Mouse (Mus musculus) heart, embryonic 10.5 days (tissue): ENCODE measurements around the gene Nup210l. TPM values are rescaled to one million over a fixed set of nuclear protein-coding genes. Genes with fewer than 3 reads are reported as not detected.
"Not testable (repeated sequence)": the region's sequence is repeated elsewhere in the genome, so short reads cannot be mapped to it uniquely, and the experiment has no call there.

Source experiments
- DNase-seq: peaks from one replicate; pipeline ENCODE4 v3.0.0-alpha.2; 2017; ENCODE audit warnings: low spot score
- H3K27ac ChIP-seq: fragments of 300-500 bp; sonication (generic); 2 replicates; pipeline ENCODE4 v1.5.1; 2016; ENCODE audit warnings: mild to moderate bottlenecking
- H3K27me3 ChIP-seq: fragments of 300-500 bp; sonication (generic); 2 replicates; pipeline ENCODE4 v1.6.1; 2016; ENCODE audit warnings: mild to moderate bottlenecking; ENCODE audit not compliant: poor library complexity, insufficient read depth, severe bottlenecking
- H3K36me3 ChIP-seq: fragments of 300-500 bp; sonication (generic); 2 replicates; pipeline ENCODE4 v1.6.1; 2016; ENCODE audit warnings: mild to moderate bottlenecking, moderate library complexity
- H3K4me1 ChIP-seq: fragments of 300-500 bp; sonication (generic); 2 replicates; pipeline ENCODE4 v1.6.1; 2016; ENCODE audit warnings: mild to moderate bottlenecking
- H3K4me3 ChIP-seq: fragments of 300-500 bp; sonication (generic); 2 replicates; pipeline ENCODE4 v1.5.1; 2016; ENCODE audit warnings: mild to moderate bottlenecking, moderate library complexity
- H3K9me3 ChIP-seq: fragments of 300-500 bp; sonication (generic); 2 replicates; pipeline ENCODE4 v1.6.1; 2016; ENCODE audit warnings: mild to moderate bottlenecking, moderate library complexity
- WGBS: fragments of 180-500 bp; shearing (Covaris S2); methylation state at CpG from one replicate; pipeline ENCODE4 v1.1.7; 2016; 5-methylcytosine and 5-hydroxymethylcytosine counted together
- polyA plus RNA-seq: library from polyadenylated mRNA; unstranded; fragments of >200 nt; fragmentation: Nextera tagmentation; extraction: Ambion mirVana; gene quantifications from 2 replicates; pipeline ENCODE4 v1.2.1, GENCODE M21; 2016

The Nup210l gene
- polyA plus RNA-seq, 1 experiment from 2014 or later = 0.46 TPM

- DNase-seq = no peak
- Histone ChIP-seq H3K27me3 (no peaks in the 10 kb centered on the region), H3K4me1 (no peaks in the 10 kb centered on the region), H3K9me3 (no peaks in the 10 kb centered on the region), H3K27ac (no peak overlapping the region), H3K36me3 (peaks cover 39% of the 10 kb centered on the region), H3K4me3 (no peak overlapping the region)
- 86% methylated on average over 2 of the region's 2 CpGs for WGBS
These were observed 756 bp upstream of the Nup210l start for GRCm38 (mm10) chr3:90103176-90103575.

- WGBS = 32% methylated on average over 2 of the region's 2 CpGs
- DNase-seq = no peak
- peak overlapping the region; percentile 30; the same call in 1 of the 2 replicates for H3K27ac ChIP-seq
- no peaks in the 10 kb centered on the region for H3K4me1 ChIP-seq
- H3K27me3 ChIP-seq = no peaks in the 10 kb centered on the region
- H3K9me3 ChIP-seq = no peaks in the 10 kb centered on the region
- H3K4me3 ChIP-seq = no peak overlapping the region
- no peaks in the 10 kb centered on the region for H3K36me3 ChIP-seq
These were observed 7.8 kb downstream of the Nup210l start for GRCm38 (mm10) chr3:90111706-90112105.

DNA sequence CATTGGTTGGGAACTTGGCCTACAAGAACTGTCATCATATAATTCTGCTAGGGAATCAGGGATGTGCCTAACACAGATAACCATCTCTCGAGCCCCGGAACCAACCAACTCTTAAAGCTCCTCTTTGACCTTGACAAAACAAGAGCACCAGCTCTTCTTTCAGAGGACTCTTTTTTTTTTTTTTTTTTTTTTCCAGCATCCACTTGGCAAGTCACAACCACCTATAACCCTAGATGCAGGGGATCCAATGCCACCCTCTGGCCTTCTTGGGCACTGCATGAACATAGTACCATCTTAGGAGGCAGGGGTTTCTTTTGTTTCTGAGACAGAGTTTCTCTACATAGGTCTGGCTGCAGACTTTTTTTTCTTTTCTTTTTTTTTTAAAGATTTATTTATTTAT, 10.4 kb downstream of the Nup210l start:
- Histone ChIP-seq H3K27ac (no peak overlapping the region), H3K4me1 (no peaks in the 10 kb centered on the region), H3K36me3 (no peaks in the 10 kb centered on the region), H3K9me3 (no peaks in the 10 kb centered on the region), H3K4me3 (no peak overlapping the region), H3K27me3 (no peaks in the 10 kb centered on the region)
- WGBS = 69% methylated on average over 2 of the region's 2 CpGs
- DNase-seq = no peak

- WGBS = 77% methylated on average over 3 of the region's 3 CpGs
- no peaks in the 10 kb centered on the region for H3K9me3 ChIP-seq
- no peak for DNase-seq
- H3K36me3 ChIP-seq = no peaks in the 10 kb centered on the region
- no peak overlapping the region for H3K27ac ChIP-seq
- no peaks in the 10 kb centered on the region for H3K4me1 ChIP-seq
- H3K27me3 ChIP-seq = no peaks in the 10 kb centered on the region
- no peak overlapping the region for H3K4me3 ChIP-seq
These were observed 11.6 kb downstream of the Nup210l start for GRCm38 (mm10) chr3:90115526-90115925.

- H3K9me3 ChIP-seq = no peaks in the 10 kb centered on the region
- DNase-seq = no peak
- no peaks in the 10 kb centered on the region for H3K27me3 ChIP-seq
- no peak overlapping the region for H3K4me3 ChIP-seq
- 87% methylated on average over 13 of the region's 13 CpGs for WGBS
- H3K27ac ChIP-seq = no peak overlapping the region
- no peaks in the 10 kb centered on the region for H3K4me1 ChIP-seq
- H3K36me3 ChIP-seq = no peaks in the 10 kb centered on the region
These were observed 14.3 kb downstream of the Nup210l start for GRCm38 (mm10) chr3:90118132-90118790.

DNA sequence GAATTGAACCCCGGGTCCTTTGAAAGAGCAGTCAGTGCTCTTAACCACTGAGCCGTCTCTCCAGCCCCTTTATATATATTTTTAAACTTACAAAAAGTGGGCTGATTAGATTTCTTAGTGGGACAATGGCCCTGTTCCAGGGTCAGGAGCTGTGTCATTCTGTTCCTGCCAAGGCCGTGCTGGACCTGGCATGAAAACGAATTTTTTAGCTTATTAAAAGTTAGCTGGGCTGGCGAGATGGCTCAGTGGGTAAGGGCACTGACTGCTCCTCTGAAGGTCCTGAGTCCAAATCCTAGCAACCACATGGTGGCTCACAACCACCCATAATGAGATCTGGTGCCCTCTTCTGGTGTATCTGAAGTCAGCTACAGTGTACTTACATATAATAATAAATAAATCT, 18.1 kb downstream of the Nup210l start:
- 74% methylated on average over 5 of the region's 5 CpGs for WGBS

DNA sequence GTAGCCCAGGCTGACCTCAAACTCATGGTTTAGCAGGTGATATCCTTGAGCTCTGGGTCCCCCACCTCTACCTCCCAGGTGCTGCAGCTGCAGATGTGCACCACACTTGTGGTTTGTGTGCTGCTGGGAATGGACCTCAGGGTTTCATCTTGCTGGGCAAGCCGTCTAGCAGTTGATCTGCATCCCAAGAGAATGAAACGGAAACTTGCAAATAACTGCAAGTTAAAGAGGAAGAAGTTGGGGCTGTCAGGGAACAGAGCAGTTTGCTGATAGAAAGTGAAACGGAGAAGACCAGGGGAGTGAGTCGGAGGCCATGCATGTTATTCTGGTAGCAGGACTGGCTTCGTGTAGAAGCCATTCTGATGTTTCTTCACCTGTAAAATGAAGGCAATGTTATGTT, 21.8 kb downstream of the Nup210l start:
- Histone ChIP-seq H3K36me3 (0 out of 2 replicates have a peak, but pooled peaks cover 3% of the 10 kb centered on the region), H3K9me3 (no peaks in the 10 kb centered on the region), H3K27ac (no peak overlapping the region), H3K4me1 (no peaks in the 10 kb centered on the region), H3K27me3 (no peaks in the 10 kb centered on the region), H3K4me3 (no peak overlapping the region)
- 71% methylated on average over 5 of the region's 5 CpGs for WGBS
- DNase-seq = no peak

More for the DNA sequence above, 18.1 kb downstream of the Nup210l start:
- not testable (repeated sequence) for H3K4me3 ChIP-seq, H3K27me3 ChIP-seq, H3K27ac ChIP-seq, H3K9me3 ChIP-seq, H3K36me3 ChIP-seq, DNase-seq, H3K4me1 ChIP-seq

DNA sequence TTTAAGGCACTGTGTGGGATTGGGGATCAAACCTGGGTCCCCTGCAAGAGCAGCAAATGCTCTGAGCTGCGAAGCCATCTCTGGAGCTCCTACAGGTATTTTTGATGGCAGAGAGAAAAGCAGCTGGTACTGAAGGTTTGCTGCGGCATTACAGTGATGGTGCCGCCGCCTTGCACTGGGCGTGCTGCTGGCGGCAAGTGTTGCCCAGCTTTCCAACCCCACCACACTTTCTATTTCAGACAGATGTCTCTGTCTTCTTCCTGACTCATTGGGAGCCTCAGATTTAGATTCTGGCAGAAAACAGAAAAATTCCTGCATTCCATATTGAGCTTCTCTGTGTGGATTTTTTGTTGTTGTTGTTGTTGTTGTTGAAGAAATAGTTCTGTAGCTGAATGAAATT, 23.9 kb downstream of the Nup210l start:
- no peak for DNase-seq
- H3K4me3 ChIP-seq = no peak overlapping the region
- H3K27ac ChIP-seq = no peak overlapping the region
- no peaks in the 10 kb centered on the region for H3K9me3 ChIP-seq
- no peaks in the 10 kb centered on the region for H3K27me3 ChIP-seq
- H3K36me3 ChIP-seq = 0 out of 2 replicates have a peak, but pooled peaks cover 3% of the 10 kb centered on the region
- peaks cover 3% of the 10 kb centered on the region; the same call in 1 of the 2 replicates for H3K4me1 ChIP-seq
- 84% methylated on average over 6 of the region's 6 CpGs for WGBS

GRCm38 (mm10) chr3:90132745-90133144, 28.8 kb downstream of the Nup210l start:
- 78% methylated on average over 3 of the region's 3 CpGs for WGBS
- H3K4me3 ChIP-seq = no peak overlapping the region
- H3K4me1 ChIP-seq = peaks cover 3% of the 10 kb centered on the region; the same call in 1 of the 2 replicates
- no peak for DNase-seq
- no peaks in the 10 kb centered on the region for H3K9me3 ChIP-seq
- no peaks in the 10 kb centered on the region for H3K36me3 ChIP-seq
- H3K27me3 ChIP-seq = no peaks in the 10 kb centered on the region
- H3K27ac ChIP-seq = no peak overlapping the region

- no peaks in the 10 kb centered on the region for H3K36me3 ChIP-seq
- H3K9me3 ChIP-seq = no peaks in the 10 kb centered on the region
- 85% methylated on average over 1 of the region's 1 CpGs for WGBS
- H3K27ac ChIP-seq = no peak overlapping the region
- no peaks in the 10 kb centered on the region for H3K27me3 ChIP-seq
- peaks cover 3% of the 10 kb centered on the region; the same call in 1 of the 2 replicates for H3K4me1 ChIP-seq
- no peak for DNase-seq
- H3K4me3 ChIP-seq = no peak overlapping the region
These were observed 29.4 kb downstream of the Nup210l start for GRCm38 (mm10) chr3:90133331-90133730.

DNA sequence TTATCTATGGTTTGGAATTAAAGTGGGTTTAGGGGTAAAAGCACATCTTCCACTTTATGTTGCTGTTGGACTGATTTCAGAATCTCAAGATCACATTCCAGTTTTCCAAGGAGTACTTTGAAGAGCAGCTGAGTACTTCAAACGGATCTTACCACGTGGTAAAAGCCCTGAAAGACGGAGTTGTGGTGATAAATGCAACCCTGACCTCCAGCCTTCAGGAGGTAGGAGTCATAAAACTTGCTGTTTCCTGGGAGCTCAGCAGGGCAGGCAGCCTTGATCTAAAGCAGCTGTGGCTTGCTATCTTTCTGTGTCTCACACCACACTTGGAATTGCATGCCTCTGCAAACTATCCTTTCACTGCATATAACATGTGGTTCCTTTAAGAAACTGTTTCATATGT, 30.6 kb downstream of the Nup210l start:
- Histone ChIP-seq H3K27ac (no peak overlapping the region), H3K9me3 (no peaks in the 10 kb centered on the region), H3K27me3 (no peaks in the 10 kb centered on the region), H3K36me3 (no peaks in the 10 kb centered on the region), H3K4me3 (no peak overlapping the region), H3K4me1 (peaks cover 3% of the 10 kb centered on the region; the same call in 1 of the 2 replicates)
- no peak for DNase-seq
- 45% methylated on average over 3 of the region's 3 CpGs for WGBS

- DNase-seq = no peak
- H3K9me3 ChIP-seq = no peaks in the 10 kb centered on the region
- H3K36me3 ChIP-seq = no peaks in the 10 kb centered on the region
- H3K27me3 ChIP-seq = no peaks in the 10 kb centered on the region
- H3K4me3 ChIP-seq = no peak overlapping the region
- WGBS = 84% methylated on average over 5 of the region's 5 CpGs
- H3K4me1 ChIP-seq = peaks cover 3% of the 10 kb centered on the region; the same call in 1 of the 2 replicates
- H3K27ac ChIP-seq = no peak overlapping the region
These were observed 31.1 kb downstream of the Nup210l start for GRCm38 (mm10) chr3:90134993-90135392.

- Histone ChIP-seq H3K27me3 (no peaks in the 10 kb centered on the region), H3K9me3 (no peaks in the 10 kb centered on the region), H3K4me1 (no peaks in the 10 kb centered on the region), H3K27ac (no peak overlapping the region), H3K36me3 (no peaks in the 10 kb centered on the region), H3K4me3 (no peak overlapping the region)
- WGBS = 33% methylated on average over 13 of the region's 13 CpGs
- no peak for DNase-seq
These were observed 32.7 kb downstream of the Nup210l start for GRCm38 (mm10) chr3:90136660-90137059.

- no peak for DNase-seq
- Histone ChIP-seq H3K9me3 (no peaks in the 10 kb centered on the region), H3K4me1 (no peaks in the 10 kb centered on the region), H3K27me3 (no peaks in the 10 kb centered on the region), H3K27ac (no peak overlapping the region), H3K36me3 (no peaks in the 10 kb centered on the region), H3K4me3 (no peak overlapping the region)
- WGBS = 60% methylated on average over 1 of the region's 1 CpGs
These were observed 33.7 kb downstream of the Nup210l start for GRCm38 (mm10) chr3:90137606-90138005.
